Mouse (Mus musculus): Measurements from ENCODE around the gene Gga2.

- TF ChIP-seq CTCF (IDR thresholded peaks at IDR 0.05) (no peak), EP300 (IDR thresholded peaks at IDR 0.05) (peak; percentile 97)
Measured at GRCm38 (mm10) chr7:121947513-121947912, 73.5 kb downstream of the Gga2 start.
